Mouse (Mus musculus): ENCODE measurements at regions not wholly inside any gene's neighbourhood (a gene's known extent, or its start where the extent isn't known, plus 50 kb on each side); places are given as distances from the start of the nearest gene placed in this dataset.
"Not testable (repeated sequence)": the region's sequence is repeated elsewhere in the genome, so short reads cannot be mapped to it uniquely, and the experiment has no call there.

GRCm38 (mm10) chr10:46063831-46064230, 486.2 kb downstream of the Hace1 start:
- no peak for DNase-seq (ENCODE audit: low spot score in 2 of 2)
- intact Hi-C loops (cut with DNase I) = no loop called here

- intact Hi-C loops (cut with DNase I) = no loop called here
- no peak for DNase-seq (ENCODE audit: low spot score in 2 of 2)
Observed at GRCm38 (mm10) chr10:46070766-46071165, 493.1 kb downstream of the Hace1 start.

GRCm38 (mm10) chr10:46071220-46071619, 493.6 kb downstream of the Hace1 start:
- intact Hi-C loops (cut with DNase I) = no loop called here
- no peak for DNase-seq (ENCODE audit: low spot score in 2 of 2)

- DNase-seq (ENCODE audit: low spot score in 2 of 2) = no peak
- intact Hi-C loops (cut with DNase I) = no loop called here
Observed at GRCm38 (mm10) chr10:46071810-46072549, 494.4 kb downstream of the Hace1 start.

- intact Hi-C loops (cut with DNase I) = no loop called here
- no peak for DNase-seq (ENCODE audit: low spot score in 2 of 2)
Observed at GRCm38 (mm10) chr10:46072550-46073470, 495.2 kb downstream of the Hace1 start.

GRCm38 (mm10) chr10:46087766-46088165, 510.1 kb downstream of the Hace1 start:
- DNase-seq (ENCODE audit: low spot score in 2 of 2) = no peak
- intact Hi-C loops (cut with DNase I) = no loop called here

GRCm38 (mm10) chr10:46100837-46101236, 523.2 kb downstream of the Hace1 start:
- intact Hi-C loops (cut with DNase I) = no loop called here
- DNase-seq (ENCODE audit: low spot score in 2 of 2) = no peak

GRCm38 (mm10) chr10:46108810-46109209, 531.2 kb downstream of the Hace1 start:
- intact Hi-C loops (cut with DNase I) = no loop called here
- DNase-seq (ENCODE audit: low spot score in 2 of 2) = no peak

- intact Hi-C loops (cut with DNase I) = no loop called here
- DNase-seq (ENCODE audit: low spot score in 2 of 2) = no peak
Observed at GRCm38 (mm10) chr10:46114631-46115130, 537.1 kb downstream of the Hace1 start.

GRCm38 (mm10) chr10:46122409-46122808, 544.8 kb downstream of the Hace1 start:
- intact Hi-C loops (cut with DNase I) = not testable (repeated sequence)

GRCm38 (mm10) chr10:46123795-46124194, 546.2 kb downstream of the Hace1 start:
- intact Hi-C loops (cut with DNase I) = no loop called here
- no peak for DNase-seq (ENCODE audit: low spot score in 2 of 2)

More at GRCm38 (mm10) chr10:46122409-46122808, 544.8 kb downstream of the Hace1 start:
- DNase-seq (ENCODE audit: low spot score in 2 of 2) = not testable (repeated sequence)

- intact Hi-C loops (cut with DNase I) = no loop called here
- DNase-seq (ENCODE audit: low spot score in 2 of 2) = no peak
Observed at GRCm38 (mm10) chr10:46135120-46135748, 557.6 kb downstream of the Hace1 start.

GRCm38 (mm10) chr10:46174035-46174434, 596.4 kb downstream of the Hace1 start:
- intact Hi-C loops (cut with DNase I) = no loop called here
- no peak for DNase-seq (ENCODE audit: low spot score in 2 of 2)

- intact Hi-C loops (cut with DNase I) = no loop called here
- DNase-seq (ENCODE audit: low spot score in 2 of 2) = no peak
Observed at GRCm38 (mm10) chr10:46185763-46186458, 608.3 kb downstream of the Hace1 start.

GRCm38 (mm10) chr10:46194143-46194542, 616.5 kb downstream of the Hace1 start:
- intact Hi-C loops (cut with DNase I) = no loop called here
- no peak for DNase-seq (ENCODE audit: low spot score in 2 of 2)

GRCm38 (mm10) chr10:46226837-46227402, 649.3 kb downstream of the Hace1 start:
- intact Hi-C loops (cut with DNase I) = no loop called here

GRCm38 (mm10) chr10:46229608-46230007, 652.0 kb downstream of the Hace1 start:
- no peak for DNase-seq (ENCODE audit: low spot score in 2 of 2)
- intact Hi-C loops (cut with DNase I) = loop anchor here (10.0 kb wide), 1 partner anchor 595 kb away; no protein-coding TSS in a partner anchor

More at GRCm38 (mm10) chr10:46226837-46227402, 649.3 kb downstream of the Hace1 start:
- no peak for DNase-seq (ENCODE audit: low spot score in 2 of 2)

- DNase-seq (ENCODE audit: low spot score in 2 of 2) = no peak
- intact Hi-C loops (cut with DNase I) = loop anchor here (10.0 kb wide), 1 partner anchor 589 kb away; no protein-coding TSS in a partner anchor
Observed at GRCm38 (mm10) chr10:46235581-46235980, 658.0 kb downstream of the Hace1 start.

- intact Hi-C loops (cut with DNase I) = no loop called here
- DNase-seq (ENCODE audit: low spot score in 2 of 2) = no peak
Observed at GRCm38 (mm10) chr10:46255575-46255974, 677.9 kb downstream of the Hace1 start.

All from left cerebral cortex, postnatal 36 days (tissue).